Mouse (Mus musculus) megakaryocyte, embryonic 14.5 days (primary cell): ENCODE results near the gene Gabrb1.

Experiments used
- FLI1 ChIP-seq: IDR thresholded peaks from 2 replicates; pipeline ENCODE4 v1.6.1; 2012; ENCODE audit warnings: low read length, inconsistent platforms, mixed read lengths
- GATA1 ChIP-seq: IDR thresholded peaks from 3 replicates; pipeline ENCODE4 v1.6.1; 2012; ENCODE audit warnings: mixed read lengths, low read length, inconsistent platforms, borderline replicate concordance

GRCm38 (mm10) chr5:71842241-71842640 lies 184.3 kb downstream of the Gabrb1 start:
- TF ChIP-seq GATA1 (no peak), FLI1 (no peak)
